Mouse (Mus musculus): ENCODE data around the gene Atp1a3.

Atp1a3 gene

DNA sequence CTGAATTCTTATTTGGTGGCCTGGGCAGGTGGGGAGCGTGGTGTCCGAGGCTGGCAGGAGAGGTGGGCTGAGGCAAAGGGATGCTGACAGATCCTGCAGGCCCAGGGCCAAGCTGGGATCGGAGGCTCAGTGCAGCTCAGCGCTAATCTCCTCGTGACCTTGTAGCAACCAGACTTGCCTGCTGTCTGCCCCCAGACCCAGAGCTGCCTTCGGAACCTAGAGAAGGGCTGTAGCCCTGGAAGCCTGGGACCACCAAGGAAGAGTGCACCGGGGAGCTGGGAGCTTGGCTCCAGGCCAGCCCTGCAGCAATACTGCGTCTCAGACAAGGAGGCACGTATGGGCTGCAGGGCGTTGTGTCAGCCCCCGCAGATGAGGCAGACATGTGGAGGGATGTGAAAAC is 2.5 kb downstream of the Atp1a3 start:
- no peak for DNase-seq

DNA sequence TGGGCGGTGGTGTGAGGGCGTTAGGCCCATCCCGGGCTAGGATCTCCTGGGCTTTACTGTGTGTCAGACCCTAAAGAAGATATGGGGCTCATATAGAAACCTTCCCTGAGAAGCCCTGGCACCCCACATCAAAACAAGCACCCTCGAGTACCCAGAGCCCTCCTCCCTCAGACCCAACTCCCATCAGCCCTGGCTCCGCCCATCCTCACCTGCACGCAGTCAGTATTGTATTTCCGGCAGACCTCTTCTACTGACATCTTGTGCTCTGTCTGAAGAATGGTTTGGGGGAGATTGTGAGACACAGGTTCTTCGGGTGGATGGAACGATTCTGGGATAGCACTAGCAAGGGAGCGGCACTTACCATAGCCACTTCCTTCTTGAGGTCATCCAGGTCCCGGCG is 5.0 kb downstream of the Atp1a3 start:
- DNase-seq, result no peak

DNA sequence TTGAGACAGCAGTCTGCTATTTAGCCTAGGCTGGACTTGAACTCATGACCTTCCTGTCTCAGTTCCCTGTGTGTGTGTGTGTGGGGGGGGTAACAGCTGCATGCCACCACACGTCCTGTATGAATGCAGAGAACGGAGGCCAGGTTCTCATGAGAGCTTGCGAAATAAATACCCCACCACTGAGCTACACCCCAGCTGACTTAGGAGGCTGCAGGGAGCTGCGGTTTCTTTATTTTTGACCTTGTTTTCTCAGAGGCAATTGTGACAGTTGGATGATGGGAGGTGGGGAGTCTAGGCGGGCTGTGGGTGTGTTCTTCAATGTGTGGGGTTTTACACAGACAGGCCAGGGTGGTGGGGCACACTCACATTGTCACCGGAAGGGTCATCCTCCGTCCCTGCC is 5.5 kb downstream of the Atp1a3 start:
- DNase-seq, result no peak

DNA sequence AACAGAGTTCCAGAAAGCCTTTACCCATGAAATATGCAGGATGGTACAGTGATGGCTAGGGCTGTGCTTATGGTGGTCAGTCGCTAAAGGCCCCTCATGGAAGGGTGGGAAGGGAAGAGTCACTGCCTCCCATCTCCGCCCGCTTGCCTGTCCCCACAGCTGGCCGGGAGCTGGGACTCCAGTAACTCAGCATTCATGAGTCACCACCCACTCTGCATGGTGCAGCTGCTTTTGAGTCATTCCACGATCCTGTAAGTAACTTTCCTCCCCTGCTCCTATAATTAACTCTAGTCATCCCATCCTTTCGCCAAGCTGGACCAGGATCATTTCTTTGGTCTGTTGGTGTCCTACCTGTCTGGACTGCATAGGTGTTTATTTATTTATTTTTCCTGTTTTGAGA is 12.7 kb downstream of the Atp1a3 start:
- no peak for DNase-seq

DNA sequence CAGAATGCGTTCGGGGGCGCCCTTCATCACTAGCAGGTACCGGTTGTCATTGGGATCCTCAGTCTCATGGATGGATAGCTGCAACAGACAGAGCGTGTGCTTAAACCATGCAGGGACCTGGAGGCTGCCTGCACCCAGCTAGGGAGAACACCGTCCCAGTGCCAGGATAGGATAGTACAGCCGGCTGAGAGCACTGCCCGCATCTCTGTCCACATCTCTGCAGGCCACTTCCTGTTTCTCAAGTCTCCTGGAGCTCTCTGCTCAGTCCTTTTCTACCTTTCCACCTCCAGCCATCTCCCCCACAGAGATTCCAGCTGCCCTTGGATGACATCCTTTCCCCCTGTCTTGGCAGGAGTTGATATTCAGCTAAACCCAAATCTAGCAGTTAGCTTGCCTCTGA is 15.3 kb downstream of the Atp1a3 start:
- DNase-seq, result no peak

DNA sequence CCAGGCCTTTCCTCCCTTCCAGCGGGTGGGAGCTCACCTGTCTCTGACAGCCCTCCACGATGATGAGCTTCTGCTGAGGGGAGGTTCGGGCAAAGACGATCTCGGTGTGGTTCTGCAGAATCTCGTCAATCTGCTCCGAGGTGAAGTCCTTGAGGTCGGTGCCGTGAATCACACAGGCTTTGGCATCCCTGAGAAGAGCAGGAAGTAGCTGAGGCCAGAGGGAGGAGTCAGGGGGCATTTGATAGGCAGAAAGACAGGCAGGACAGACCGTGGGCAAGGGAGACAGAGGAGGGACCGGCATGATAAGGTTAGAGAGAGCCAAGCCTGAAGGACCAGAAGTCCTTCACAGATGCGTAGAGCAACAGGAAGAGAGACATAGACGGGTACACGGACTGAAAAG is 17.8 kb downstream of the Atp1a3 start:
- no peak for DNase-seq

DNA sequence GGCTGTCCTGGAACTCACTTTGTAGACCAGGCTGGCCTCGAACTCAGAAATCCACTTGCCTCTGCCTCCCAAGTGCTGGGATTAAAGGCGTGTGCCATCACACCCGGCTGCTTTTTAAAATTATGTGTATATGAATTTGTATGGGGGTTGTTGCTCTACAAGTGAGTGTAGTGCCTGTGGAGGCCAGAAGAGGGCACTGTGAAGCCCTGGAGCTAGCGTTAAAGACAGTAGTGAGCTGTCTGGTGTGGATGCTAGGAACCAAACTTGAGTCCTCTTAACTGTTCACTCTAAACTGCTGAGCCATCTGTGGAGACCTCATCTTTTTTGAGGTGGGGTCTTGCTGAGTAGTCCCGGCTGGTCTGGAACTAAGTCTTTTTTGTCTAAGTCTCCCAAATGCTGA is 20.0 kb downstream of the Atp1a3 start:
- no peak for DNase-seq

DNA sequence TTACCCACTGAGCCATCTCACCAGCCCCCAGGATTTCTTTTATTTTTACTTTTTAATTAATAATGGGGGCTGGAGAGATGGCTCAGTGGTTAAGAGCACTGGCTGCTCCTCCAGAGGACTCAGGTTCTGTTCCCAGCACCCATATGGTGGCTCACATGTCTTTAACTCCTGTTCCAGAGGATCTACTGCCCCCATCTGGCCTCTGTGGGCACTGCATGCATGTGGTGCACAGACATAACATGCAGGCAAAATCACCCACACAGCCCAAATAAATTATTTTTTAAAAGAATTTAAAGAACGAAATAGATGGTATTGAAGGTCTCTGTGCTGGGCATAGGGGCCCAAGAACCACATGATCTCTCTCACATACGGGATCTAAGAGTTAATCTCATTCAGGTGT is 21.5 kb downstream of the Atp1a3 start:
- peak; percentile 17 for DNase-seq

DNA sequence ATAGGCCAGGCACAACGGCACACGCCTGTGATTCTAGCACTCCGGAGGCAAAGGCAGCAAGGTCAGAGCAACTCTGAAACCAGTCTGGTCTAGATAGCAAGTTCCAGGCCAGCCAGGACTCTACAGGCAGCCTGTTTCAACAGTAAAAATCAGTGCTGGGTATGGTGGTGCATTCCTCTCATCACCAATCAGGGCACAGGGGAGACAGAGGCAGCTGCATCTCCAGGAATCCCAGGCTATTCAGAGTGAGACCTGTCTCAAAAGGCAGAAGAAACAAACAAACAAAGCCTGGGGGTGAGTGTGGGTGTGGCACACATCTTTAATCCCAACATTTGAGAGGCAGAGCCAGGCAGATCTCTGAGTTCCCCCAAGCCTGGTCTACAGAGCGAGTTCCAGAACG is 22.4 kb downstream of the Atp1a3 start:
- peak; percentile 1 for DNase-seq

DNA sequence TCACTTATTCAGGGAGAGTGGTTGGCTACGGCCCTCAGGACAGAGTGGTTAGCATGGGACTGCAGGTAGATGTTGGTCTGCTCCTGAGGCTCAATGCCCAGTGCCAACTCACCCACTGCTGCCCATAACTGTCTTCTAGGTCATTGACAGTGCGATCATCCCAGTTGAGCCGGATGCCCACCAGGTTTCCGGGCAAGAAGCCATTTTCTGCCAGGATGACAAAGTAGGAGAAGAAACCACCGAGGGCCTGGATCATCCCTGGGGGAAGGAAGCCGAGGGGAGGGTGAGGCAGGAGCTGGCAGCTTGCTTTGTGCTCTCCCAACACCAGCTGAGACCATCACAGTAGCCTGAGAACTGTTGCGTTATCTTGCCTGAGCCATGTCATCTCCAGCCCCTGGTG is 25.3 kb downstream of the Atp1a3 start:
- DNase-seq, result peak; percentile 4

DNA sequence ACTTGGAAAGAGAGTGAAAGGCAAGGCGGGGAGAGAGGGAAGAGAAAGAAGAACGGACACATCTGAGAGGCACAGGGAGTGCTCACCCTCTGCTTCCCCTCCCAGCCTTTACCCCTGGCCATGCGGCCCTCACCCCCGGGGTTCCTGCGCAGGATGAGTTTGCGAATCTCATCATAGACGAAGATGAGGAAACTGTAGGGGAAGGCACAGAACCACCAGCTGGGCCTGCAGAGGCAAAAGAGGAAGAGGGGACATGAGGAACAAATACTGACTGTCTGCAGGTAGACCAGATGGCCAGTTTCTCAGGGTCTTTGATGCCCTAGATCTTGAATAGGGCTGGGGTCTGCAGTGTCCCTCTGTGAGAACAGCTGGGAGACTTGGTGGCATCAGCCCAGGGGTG is 27.0 kb downstream of the Atp1a3 start:
- peak; percentile 14 for DNase-seq

DNA sequence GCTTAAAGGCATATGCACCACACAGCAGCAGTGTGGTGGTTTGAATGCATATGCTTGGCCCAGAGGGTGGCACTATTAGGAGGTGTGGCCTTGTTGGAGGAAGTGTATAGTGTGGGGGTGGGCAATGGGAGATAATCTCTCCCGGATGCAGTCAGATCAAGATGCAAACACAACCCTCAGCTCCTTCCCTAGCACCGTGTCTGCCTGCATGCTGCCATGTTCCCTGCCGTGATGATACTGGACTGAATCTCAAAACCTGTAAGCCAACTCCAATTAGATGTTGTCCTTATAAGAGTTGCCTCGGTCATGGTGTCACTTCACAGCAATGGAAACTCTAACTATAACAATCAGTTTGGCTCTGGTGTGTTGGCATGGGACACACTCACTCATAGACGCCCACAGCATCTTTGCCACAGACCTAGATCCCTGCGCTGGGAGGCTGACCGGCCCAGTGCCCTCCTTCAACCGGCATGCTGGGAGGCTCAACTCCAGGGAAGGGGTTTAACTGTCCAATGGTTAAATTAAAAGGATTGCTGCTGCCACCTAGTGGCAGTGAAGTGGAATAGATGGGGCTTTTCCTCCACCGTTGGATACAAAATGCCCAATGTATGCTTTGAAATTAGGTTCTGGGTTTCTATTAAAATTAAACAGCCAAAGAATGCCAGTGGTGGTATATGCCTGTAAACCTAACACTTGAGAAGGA is 30.7 kb downstream of the Atp1a3 start:
- DNase-seq, result no peak

DNA sequence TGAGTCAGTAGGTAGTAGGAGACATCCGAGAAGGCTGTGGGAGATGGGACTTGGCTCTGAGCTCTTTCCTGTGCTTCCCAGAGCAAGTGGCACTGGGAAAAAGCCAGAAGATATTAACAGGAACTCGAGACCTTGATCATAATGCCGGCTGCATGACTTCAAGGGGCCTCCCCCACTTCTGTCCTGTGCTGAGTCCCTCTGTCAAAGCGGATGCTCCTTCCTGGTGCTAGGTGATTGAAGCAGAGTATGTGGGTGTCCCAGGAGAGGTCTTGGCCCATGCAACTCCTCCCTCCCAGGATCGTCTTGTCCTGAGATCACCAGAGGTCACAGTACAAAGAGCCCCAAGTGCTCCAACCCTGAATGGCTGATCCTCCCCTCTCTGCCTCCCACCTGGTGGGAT is 31.9 kb downstream of the Atp1a3 start:
- no peak for DNase-seq

DNA sequence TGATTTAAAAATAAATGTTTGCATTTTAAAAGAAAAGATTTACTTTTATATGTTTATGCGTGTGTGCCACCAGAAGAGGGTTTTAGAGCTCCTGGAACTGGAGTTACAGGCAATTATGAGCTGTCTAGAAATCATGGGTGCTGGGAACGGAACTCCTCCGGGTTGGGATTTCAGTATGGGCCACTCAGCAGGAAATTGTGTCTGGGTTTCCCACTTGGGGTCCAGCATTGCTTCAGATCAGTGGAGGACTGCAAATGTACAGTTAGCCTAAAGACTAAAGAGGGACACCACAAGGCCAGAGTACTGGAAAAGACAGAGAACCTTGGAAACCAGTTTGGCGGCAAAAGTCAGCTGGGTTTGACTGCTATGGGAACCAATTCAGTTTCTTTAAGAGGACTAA is 32.5 kb downstream of the Atp1a3 start:
- DNase-seq, result no peak

DNA sequence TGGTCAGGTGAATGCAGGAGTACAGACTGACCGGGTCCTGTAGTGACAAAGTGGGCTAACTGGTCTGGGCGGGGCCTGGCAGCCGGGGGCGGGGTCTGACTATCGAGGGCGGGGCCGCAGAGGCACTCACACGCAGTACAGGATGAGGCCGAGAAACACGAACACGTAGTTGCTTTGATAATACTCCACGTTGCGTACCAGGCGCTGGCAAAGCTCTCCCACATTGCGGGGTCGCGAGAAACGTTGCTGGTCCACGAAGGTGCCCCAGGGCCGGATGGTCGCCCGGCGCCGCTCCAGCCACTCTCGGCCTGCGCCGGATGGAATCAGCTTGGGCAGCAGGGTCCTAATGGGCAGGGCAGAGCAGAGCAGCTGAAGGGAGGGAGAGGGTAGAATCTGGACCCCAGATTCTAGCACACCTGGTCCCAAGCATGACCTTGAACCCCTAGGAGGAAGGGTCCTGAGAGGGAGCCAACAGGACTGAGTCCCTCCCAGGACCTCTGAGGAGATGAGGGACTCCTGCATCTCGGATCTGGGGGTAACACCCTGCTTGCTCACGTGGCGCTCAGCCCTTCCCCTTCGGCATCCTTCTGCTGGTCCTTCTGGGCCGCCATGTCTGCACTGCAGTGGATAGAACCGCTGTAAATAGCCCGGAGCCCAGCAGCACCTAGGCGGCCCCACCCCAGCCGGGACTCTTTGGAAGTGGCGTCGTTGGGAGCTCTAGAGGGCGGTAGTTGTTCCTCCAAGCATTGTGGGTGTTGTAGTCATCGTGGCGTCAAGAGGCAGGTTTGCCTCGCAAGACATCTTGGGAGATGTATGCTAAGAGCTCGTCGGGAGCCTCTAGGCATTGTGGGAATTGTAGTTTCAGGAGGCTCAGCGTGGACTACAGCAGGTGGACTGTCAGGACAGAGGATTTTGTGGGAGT is 33.5 kb downstream of the Atp1a3 start, which contains the start of gene Rabac1:
Rabac1 (minus strand) TSS at position 783 of the 922 bp plus-strand sequence.
- peak; percentile 97 for DNase-seq

DNA sequence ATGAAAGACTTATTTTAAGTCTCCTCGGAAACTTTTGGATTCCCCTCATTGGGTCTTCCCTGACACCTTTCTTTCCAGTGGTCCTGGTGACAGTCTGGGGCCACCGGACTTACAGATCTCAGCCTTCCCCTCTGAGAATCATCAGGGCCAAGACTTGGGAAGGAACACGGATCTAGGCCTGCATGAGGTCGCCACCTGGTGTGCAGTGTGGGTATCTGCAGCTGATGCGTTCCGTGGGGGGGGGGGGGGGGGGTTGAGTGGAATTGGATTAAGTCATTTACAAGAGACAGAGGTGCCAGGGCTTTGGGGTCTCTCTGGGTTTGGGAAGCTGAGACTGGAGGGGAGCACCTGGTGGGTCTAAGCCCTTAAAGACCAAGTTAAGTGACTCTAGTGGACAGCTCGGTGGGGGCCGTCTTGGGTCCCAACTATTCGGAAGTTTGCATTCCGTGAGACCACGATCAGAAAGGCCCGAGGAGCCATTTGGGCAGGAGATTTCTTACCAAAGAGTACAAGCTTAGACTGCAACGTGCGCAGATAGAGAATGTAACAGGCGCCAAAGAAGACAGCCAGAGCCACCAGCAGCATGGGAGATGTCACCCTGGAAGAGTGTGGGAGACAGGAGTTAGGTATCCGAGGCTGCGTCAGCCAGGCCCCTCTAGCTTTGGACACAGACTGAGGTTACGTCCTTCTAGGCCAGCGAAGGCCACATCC is 34.3 kb downstream of the Atp1a3 start:
- DNase-seq, result no peak

DNA sequence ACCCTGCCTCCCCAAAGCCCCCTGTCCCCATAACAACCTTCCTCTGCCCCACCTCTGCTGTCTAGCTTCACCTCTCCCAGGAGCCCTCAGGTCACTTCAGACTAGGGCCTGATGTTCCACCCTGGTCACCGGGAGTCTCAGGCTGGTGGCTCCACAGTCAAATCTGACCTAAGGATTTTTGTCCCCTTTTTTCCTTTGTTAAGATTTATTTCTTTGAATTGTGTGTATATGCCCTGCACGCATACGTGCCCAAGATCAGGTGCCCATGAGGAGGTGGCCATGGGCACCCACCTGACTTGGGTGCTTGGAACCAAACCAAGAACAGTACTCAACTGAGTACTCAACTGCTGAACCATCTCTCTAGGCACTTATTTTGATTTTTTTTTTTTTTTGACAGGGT is 35.4 kb downstream of the Atp1a3 start:
- DNase-seq, result no peak

DNA sequence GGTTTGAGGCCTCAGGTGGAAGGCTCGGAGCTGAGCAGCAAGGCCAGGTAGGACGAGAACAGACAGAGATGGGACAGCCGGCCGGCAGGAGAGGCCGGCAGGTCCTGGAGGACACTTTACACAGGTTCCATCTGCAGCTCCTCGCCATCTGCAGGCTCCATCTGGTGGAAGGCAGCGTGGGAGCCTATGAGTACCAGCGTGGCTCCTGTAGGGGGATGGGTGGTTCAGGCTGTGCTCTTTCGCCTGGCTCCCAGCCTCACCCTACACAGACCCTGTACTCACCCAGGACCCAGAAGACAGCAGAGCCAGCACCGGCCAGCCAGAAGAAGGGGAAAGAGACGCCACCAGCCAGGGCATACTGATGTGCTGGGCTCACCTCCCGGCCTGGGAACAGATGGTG is 36.0 kb downstream of the Atp1a3 start:
- peak; percentile 78 for DNase-seq

DNA sequence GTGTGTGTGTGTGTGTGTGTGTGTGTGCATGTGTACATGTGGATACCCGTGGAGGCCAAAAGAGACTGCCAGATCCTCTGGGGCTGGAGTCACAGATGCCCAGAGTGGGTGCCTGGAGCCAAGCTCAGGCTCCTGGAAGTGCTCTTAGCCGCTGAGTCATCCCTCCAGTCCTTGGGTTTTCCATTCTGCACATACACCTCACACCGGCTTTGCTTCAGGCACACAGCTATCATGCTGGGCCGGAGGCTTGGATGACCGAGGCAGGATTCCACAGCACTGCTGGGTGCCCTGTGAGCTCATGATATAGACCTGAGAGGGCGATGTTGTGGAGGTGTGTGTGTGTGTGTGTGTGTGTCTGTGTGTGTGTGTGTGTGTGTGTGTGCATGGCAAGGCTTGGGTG is 37.3 kb downstream of the Atp1a3 start:
- DNase-seq, result no peak

DNA sequence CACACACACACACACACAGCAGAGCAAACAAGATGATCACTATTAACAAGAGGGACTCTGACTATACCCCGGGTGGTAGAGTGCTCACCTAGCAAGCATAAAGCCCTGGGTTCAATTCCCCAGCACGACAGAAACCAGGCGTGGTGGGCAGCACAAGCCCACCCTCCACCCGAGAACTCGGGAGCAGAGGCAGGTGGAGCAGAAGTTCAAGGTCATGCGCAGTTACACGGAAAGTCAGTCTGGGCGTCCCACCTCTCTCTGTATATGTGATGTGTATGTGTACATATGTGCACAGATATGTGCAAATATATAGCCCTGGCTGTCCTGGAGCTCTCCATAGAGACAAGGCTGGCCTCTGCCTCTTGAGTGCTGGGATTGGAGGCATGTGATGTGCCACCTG is 37.8 kb downstream of the Atp1a3 start:
- DNase-seq, result no peak

DNA sequence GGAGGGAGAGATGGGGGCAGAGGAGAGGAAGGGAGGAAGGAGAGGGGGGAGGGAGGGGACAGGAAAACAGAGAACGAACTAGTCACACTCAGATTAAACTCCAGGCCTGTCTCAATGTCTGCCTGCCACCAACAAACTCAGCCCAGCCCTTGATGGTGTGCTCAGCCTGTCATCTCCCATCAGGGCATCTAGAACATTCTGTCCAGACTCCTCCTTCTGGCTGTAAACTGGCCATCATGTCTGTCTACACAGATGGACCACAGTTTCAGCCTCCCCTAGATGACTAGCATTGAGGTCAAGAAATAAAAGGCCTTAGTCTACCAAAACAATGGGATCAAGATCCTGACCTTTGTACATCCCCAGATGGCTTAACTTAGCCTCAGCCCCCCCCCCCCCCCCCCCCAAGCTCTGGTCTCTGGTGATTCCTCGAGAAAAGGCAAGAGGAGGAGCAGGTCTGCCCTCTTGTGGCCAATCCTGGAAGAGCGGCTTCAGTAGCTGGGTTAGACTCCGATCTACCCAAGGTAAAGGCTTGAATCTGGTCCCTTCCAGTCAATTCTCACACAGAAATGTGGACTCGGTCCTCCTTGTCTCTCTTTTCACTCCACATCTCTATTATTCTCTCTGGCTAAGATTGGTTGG is 40.7 kb downstream of the Atp1a3 start:
- DNase-seq, result peak; percentile 70

DNA sequence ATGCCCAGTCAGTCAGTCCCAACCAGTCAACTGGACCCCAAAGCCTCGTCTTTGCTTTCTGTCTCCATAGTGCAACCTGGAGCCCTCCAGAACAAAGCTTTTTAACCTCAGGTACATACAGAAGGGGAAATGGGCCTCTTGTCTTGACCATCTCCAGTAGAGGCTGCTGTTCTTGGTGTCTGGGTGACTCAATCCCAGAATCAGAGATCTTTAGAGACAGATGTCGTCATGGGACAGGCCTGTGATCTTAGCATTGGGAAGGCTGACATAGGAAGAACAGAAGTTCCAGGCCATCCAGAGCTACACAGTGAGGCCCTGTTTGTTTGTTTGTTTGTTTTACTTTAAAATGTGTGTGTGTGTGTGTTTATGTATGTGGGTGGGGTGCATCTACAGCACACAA is 41.5 kb downstream of the Atp1a3 start:
- no peak for DNase-seq

DNA sequence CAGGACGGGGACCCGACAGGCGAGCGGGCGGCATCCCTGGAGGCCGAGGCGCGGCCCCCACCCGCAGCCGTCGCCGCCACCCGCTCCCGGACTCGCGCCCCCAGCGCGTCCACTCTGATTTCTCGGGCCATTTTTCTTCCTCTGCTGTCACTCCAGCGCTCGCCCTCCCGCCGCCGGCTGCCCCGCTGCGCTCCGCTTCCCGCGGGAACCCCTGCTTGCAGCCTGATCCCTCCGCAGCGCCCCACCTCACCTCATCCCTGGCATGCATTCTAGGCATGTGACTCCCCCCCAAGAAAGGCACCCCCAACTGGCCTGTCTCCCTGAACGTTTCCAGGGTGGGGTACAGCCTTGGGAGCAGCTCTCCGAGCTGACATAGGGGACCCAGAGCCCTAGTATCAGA is 50.5 kb downstream of the Atp1a3 start:
- no peak for DNase-seq

All from layer of hippocampus, adult 9-11 months (tissue).